Mouse (Mus musculus) frontal cortex, postnatal 36 days (tissue): ENCODE results near the gene Commd3.

Experiments used
- DNase-seq, 2 experiments: peaks; one replicate each; pipeline ENCODE4 v3.0.0; 2022; ENCODE audit warnings: low spot score in 2 of 2

Commd3 gene

GRCm38 (mm10) chr2:18718521-18718920 lies 46.3 kb downstream of the Commd3 start:
- no peak for DNase-seq

DNA sequence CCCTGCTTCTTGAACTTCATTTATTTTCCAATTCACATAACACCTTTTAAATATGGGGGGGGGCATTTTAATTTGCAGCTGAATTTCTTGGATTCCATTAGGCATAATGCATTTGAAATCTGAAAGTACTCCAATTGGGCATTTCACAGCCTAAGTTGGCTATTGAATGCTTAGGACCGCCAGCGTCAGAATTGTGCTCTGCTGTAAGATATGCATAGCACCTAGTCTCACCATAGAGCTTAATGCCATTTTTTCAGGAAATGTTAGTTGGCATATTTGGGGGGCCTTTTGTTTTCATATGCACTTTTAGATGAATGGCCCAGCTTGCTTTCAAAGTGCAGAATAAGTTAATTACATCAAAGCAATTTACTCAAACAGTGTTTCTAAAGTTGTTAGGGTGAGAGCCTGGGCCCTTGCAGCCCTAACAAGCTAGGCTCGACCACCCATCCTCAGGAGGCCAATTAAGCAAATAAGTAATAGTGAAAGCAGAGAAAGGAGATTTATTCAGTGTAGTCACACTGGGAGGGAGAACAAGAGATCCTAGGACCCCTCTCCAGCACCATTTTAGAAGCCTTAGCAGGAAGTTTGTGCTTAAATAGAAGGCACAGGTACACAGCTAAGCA lies 50.1 kb downstream of the Commd3 start:
- no peak for DNase-seq

- no peak for DNase-seq
These were observed 52.3 kb downstream of the Commd3 start for GRCm38 (mm10) chr2:18724462-18724861.
